Mouse (Mus musculus) embryonic fibroblast, embryonic 13.5 days (primary cell): Measurements from ENCODE around the gene Kynu.

Experiments
- CTCF ChIP-seq: IDR thresholded peaks from 2 replicates; pipeline ENCODE4 v1.5.1; 2011; ENCODE audit warnings: mild to moderate bottlenecking, control low read depth, low read length, moderate library complexity, borderline replicate concordance; ENCODE audit not compliant: insufficient read depth
- POLR2A ChIP-seq: IDR thresholded peaks from 2 replicates; pipeline ENCODE4 v1.6.1; 2011; ENCODE audit warnings: low read depth, mild to moderate bottlenecking, control low read depth, low read length, moderate library complexity

DNA sequence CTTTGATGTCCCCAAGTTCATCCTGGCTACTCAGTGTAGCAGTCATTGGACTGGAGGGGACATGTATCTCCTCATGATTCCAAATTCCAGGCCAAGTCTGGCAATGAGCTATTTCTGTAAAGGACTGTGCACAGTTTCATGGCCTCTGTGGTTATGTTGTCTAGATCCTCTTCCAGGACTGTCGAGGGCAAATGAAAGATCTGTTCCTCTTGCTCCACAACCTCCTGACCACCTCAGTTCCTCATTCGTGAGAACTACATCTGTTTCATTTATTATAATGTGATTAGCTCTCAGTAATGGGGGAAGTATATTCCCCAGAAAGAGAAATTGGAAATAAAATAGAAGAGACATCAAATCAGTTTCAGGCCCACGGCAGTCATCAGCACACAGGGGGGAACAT lies 9.5 kb upstream of the Kynu start:
- no peak for TF ChIP-seq CTCF
- no peak for TF ChIP-seq POLR2A
